In the genomic region with DNA sequence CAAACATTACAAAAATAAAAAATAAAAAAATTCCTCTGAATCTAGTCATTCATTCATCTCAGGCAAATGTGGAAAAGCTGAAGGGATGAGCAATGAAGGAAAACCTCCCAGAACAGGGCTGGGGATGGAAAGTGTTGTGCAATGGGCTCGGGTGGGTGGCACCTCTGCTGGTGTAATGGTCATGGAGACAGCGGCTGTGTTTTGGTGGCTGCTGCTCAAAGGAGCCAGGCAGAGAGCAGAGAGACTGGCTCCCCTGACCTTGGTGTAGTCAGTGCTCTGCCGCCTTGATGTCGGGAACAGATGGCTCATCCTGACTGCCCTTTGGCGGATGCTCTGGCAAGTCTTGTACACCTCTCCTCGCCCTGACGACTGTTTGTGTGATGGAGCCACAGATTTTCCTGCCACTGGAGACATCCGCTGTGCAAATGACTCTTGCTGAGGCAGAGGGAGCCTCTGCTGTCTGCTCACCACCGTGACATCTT, we compare ENCODE assay signal across 9 mouse cellular contexts. TPM values are rescaled to one million over a fixed set of nuclear protein-coding genes. Genes with fewer than 3 reads are reported as not detected.
DNase-seq lines count a peak whose midpoint lies in the region; ATAC-seq and TF ChIP-seq lines count a peak whose summit lies in the region.
"Had no signal": no experiment of that assay in that cellular context is flagged by ENCODE, and none has a peak within 500 bp of the region (broad histone marks: within the 10 kb centered on the region; RNA-seq: fewer than 3 reads in every experiment).

No protein-coding gene starts in this region.

- H3K4me3 ChIP-seq in midbrain, embryonic 11.5 days (ENCODE audit: low read depth, low read length), result no peak overlapping the region
- H3K4me3 ChIP-seq in midbrain, embryonic 13.5 days (replicated peaks), result no peak overlapping the region
- H3K4me3 ChIP-seq in embryonic fibroblast, embryonic 13.5 days (ENCODE audit: insufficient read depth, low read length), result no peak overlapping the region
- no peak overlapping the region for H3K4me3 ChIP-seq in midbrain, embryonic 16.5 days (ENCODE audit: low read depth, low read length)

- H3K36me3 ChIP-seq in midbrain, embryonic 11.5 days (ENCODE audit: control insufficient read depth, insufficient read depth, low read length), result no peaks in the 10 kb centered on the region
- no peaks in the 10 kb centered on the region for H3K36me3 ChIP-seq in midbrain, embryonic 13.5 days
- H3K36me3 ChIP-seq in midbrain, embryonic 16.5 days (ENCODE audit: control insufficient read depth, insufficient read depth, low read length), result no peaks in the 10 kb centered on the region

- H3K9ac ChIP-seq in midbrain, embryonic 11.5 days (ENCODE audit: low read length), result no peak overlapping the region
- H3K9ac ChIP-seq in midbrain, embryonic 13.5 days (replicated peaks), result no peak overlapping the region
- peak overlapping the region; percentile 31; the same call in 1 of the 2 replicates for H3K9ac ChIP-seq in midbrain, embryonic 16.5 days (ENCODE audit: low read depth, low read length)

- no peak for ATAC-seq in midbrain, embryonic 11.5 days (ENCODE audit: low FRiP score)
- ATAC-seq in midbrain, embryonic 13.5 days, result no peak
- no peak for ATAC-seq in midbrain, embryonic 16.5 days

- WGBS in midbrain, embryonic 11.5 days, result 62% methylated on average over 9 of the region's 9 CpGs
- 58% methylated on average over 9 of the region's 9 CpGs for WGBS in midbrain, embryonic 13.5 days
- WGBS in midbrain, embryonic 16.5 days, result 56% methylated on average over 9 of the region's 9 CpGs

- TF ChIP-seq CTCF in embryonic fibroblast, embryonic 13.5 days (IDR thresholded peaks at IDR 0.05; ENCODE audit: borderline replicate concordance, insufficient read depth, low read length), result no peak

- no peaks in the 10 kb centered on the region for H3K27me3 ChIP-seq in midbrain, embryonic 11.5 days (ENCODE audit: control insufficient read depth, insufficient read depth, low read length)
- no peaks in the 10 kb centered on the region for H3K27me3 ChIP-seq in midbrain, embryonic 13.5 days
- H3K27me3 ChIP-seq in midbrain, embryonic 16.5 days (ENCODE audit: control insufficient read depth, insufficient read depth, low read depth, low read length), result no peaks in the 10 kb centered on the region

- peak; percentile 35; the same call in 1 of the 2 replicates for TF ChIP-seq POLR2A in embryonic fibroblast, embryonic 13.5 days (IDR thresholded peaks at IDR 0.05; ENCODE audit: low read depth, low read length)

- no peak overlapping the region for H3K27ac ChIP-seq in midbrain, embryonic 11.5 days (ENCODE audit: low read depth, low read length)
- H3K27ac ChIP-seq in midbrain, embryonic 13.5 days, result no peak overlapping the region
- H3K27ac ChIP-seq in embryonic fibroblast, embryonic 13.5 days (ENCODE audit: insufficient read depth, low read length), result peak overlapping the region; percentile 81
- H3K27ac ChIP-seq in midbrain, embryonic 16.5 days (ENCODE audit: low read length), result no peak overlapping the region

- DNase-seq in adrenal gland, adult (ENCODE audit: inconsistent age in 2 of 2, low spot score in 1 of 2), result peak; percentile 89 to 90
- DNase-seq in adrenal gland, postnatal 4 days (ENCODE audit: low spot score in 2 of 2), result no peak
- peak; percentile 61 for DNase-seq in midbrain, embryonic 11.5 days (ENCODE audit: low spot score, missing footprints)
- no peak for DNase-seq in thymus, postnatal 25 days
- DNase-seq in thymus, postnatal 4 days, result no peak

- no peaks in the 10 kb centered on the region for H3K9me3 ChIP-seq in midbrain, embryonic 11.5 days (ENCODE audit: control insufficient read depth, low read length)
- no peaks in the 10 kb centered on the region for H3K9me3 ChIP-seq in midbrain, embryonic 13.5 days
- no peaks in the 10 kb centered on the region for H3K9me3 ChIP-seq in midbrain, embryonic 16.5 days (replicated peaks; ENCODE audit: control insufficient read depth, low read length, poor library complexity, severe bottlenecking)

- no peaks in the 10 kb centered on the region for H3K4me1 ChIP-seq in midbrain, embryonic 11.5 days (ENCODE audit: control insufficient read depth, insufficient read depth, low read length)
- peaks cover 8% of the 10 kb centered on the region for H3K4me1 ChIP-seq in midbrain, embryonic 13.5 days (replicated peaks)
- H3K4me1 ChIP-seq in embryonic fibroblast, embryonic 13.5 days (ENCODE audit: control insufficient read depth, insufficient read depth, low read length), result peaks cover 26% of the 10 kb centered on the region
- 0 out of 2 replicates have a peak, but pooled peaks cover 4% of the 10 kb centered on the region for H3K4me1 ChIP-seq in midbrain, embryonic 16.5 days (ENCODE audit: control insufficient read depth, insufficient read depth, low read length)

- H3K4me2 ChIP-seq in midbrain, embryonic 11.5 days, result no peak overlapping the region
- no peak overlapping the region for H3K4me2 ChIP-seq in midbrain, embryonic 13.5 days (replicated peaks)
- H3K4me2 ChIP-seq in midbrain, embryonic 16.5 days (ENCODE audit: low read length), result no peak overlapping the region

RNA-seq across cellular contexts. Expression of a gene that starts 32.1 kb away (rescaled TPM):
- total RNA-seq in adrenal gland, postnatal 4 days (2021), result 10 to 100 TPM; 16.3 to 20.1 TPM
- polyA plus RNA-seq in midbrain, embryonic 11.5 days (2014; fragmentation: Nextera tagmentation; extraction: Ambion mirVana), result 1.1 and 1.7 TPM in 2 replicates
- 4.4 and 6.5 TPM in 2 replicates for polyA plus RNA-seq in midbrain, embryonic 13.5 days (2015; fragmentation: Nextera tagmentation; extraction: Ambion mirVana)
- polyA plus RNA-seq in embryonic fibroblast, embryonic 13.5 days (2011; ENCODE audit: insufficient read length, low read depth, missing spikeins), result 28.4 and 42.1 TPM in 2 replicates
- polyA plus RNA-seq in midbrain, embryonic 16.5 days (2015; fragmentation: Nextera tagmentation; extraction: Ambion mirVana), result 8.1 and 9.1 TPM in 2 replicates
- total RNA-seq: common myeloid progenitor, adult 5-6 weeks had no signal

RNA-seq across cellular contexts. Expression of a gene that starts 45.5 kb away (rescaled TPM):
- total RNA-seq in adrenal gland, postnatal 4 days (2021), result 1 to 10 TPM; 2.1 to 3.3 TPM
- 1.6 and 1.9 TPM in 2 replicates for polyA plus RNA-seq in midbrain, embryonic 11.5 days (2014; fragmentation: Nextera tagmentation; extraction: Ambion mirVana)
- 4.0 and 4.9 TPM in 2 replicates for polyA plus RNA-seq in midbrain, embryonic 13.5 days (2015; fragmentation: Nextera tagmentation; extraction: Ambion mirVana)
- polyA plus RNA-seq in embryonic fibroblast, embryonic 13.5 days (2011; ENCODE audit: insufficient read length, low read depth, missing spikeins), result 4.3 and 7.0 TPM in 2 replicates
- polyA plus RNA-seq in midbrain, embryonic 16.5 days (2015; fragmentation: Nextera tagmentation; extraction: Ambion mirVana), result 2.3 and 3.7 TPM in 2 replicates
- total RNA-seq: common myeloid progenitor, adult 5-6 weeks had no signal

Comparison
In these comparisons a context has a peak if more than half of its experiments do, and no peak if none do; other contexts are left out.
1. DNase-seq: peak in adrenal gland, adult (2 of 2) and midbrain, embryonic 11.5 days (single experiment); none in adrenal gland, postnatal 4 days (0 of 2), thymus, postnatal 25 days (single experiment) and thymus, postnatal 4 days (single experiment).